Mouse (Mus musculus) lung, embryonic 14.5 days (tissue): ENCODE results near the gene Rdh16f2. TPM values are rescaled to one million over a fixed set of nuclear protein-coding genes. Genes with fewer than 3 reads are reported as not detected.
A peak's percentile ranks its signal among the peaks of the same experiment; 100 is the strongest.

Source experiments
- ATAC-seq: fragments of 200-750 bp; cut with Nextera tagmentation; 2 replicates; pipeline ENCODE4 v1.8.0; 2017; ENCODE audit warnings: mild to moderate bottlenecking, moderate TSS enrichment, moderate library complexity; ENCODE audit not compliant: insufficient read depth
- DNase-seq: peaks from one replicate; pipeline ENCODE4 v3.0.0-alpha.2; 2015
- H3K27ac ChIP-seq: fragments of 300-500 bp; sonication (generic); 2 replicates; pipeline ENCODE4 v1.5.1; 2014; ENCODE audit warnings: low read depth, mild to moderate bottlenecking, moderate library complexity
- H3K27me3 ChIP-seq: fragments of 300-500 bp; sonication (generic); 2 replicates; pipeline ENCODE4 v1.6.1; 2014; ENCODE audit warnings: low read length, control low read depth; ENCODE audit not compliant: insufficient read depth
- H3K36me3 ChIP-seq: fragments of 300-500 bp; sonication (generic); 2 replicates; pipeline ENCODE4 v1.6.1; 2014; ENCODE audit warnings: control low read depth; ENCODE audit not compliant: insufficient read depth
- H3K4me1 ChIP-seq: fragments of 300-500 bp; sonication (generic); 2 replicates; pipeline ENCODE4 v1.6.1; 2014; ENCODE audit warnings: antibody characterized with exemption, control low read depth; ENCODE audit not compliant: insufficient read depth
- H3K4me2 ChIP-seq: fragments of 300-500 bp; sonication (generic); 2 replicates; pipeline ENCODE4 v1.6.1; 2014; ENCODE audit warnings: mild to moderate bottlenecking
- H3K4me3 ChIP-seq: fragments of 300-500 bp; sonication (generic); 2 replicates; pipeline ENCODE4 v1.5.1; 2014; ENCODE audit warnings: low read depth, low read length
- H3K9ac ChIP-seq: fragments of 300-500 bp; sonication (generic); 2 replicates; pipeline ENCODE4 v1.6.1; 2014
- H3K9me3 ChIP-seq: fragments of 300-500 bp; sonication (generic); 2 replicates; pipeline ENCODE4 v1.6.1; 2016; ENCODE audit warnings: low read depth, low read length, control low read depth
- CTCF ChIP-seq: IDR thresholded peaks from 2 replicates; pipeline ENCODE4 v1.5.1; 2016; ENCODE audit warnings: antibody characterized with exemption, low read depth
- WGBS: fragments of 180-500 bp; shearing (Covaris S2); extraction: QIAGEN DNeasy Blood & Tissue Kit; methylation state at CpG from one replicate; pipeline ENCODE4 v1.1.7; 2014; 5-methylcytosine and 5-hydroxymethylcytosine counted together
- polyA plus RNA-seq: library from polyadenylated mRNA; unstranded; fragments of >200 nt; fragmentation: Nextera tagmentation; extraction: Ambion mirVana; gene quantifications from 2 replicates; pipeline ENCODE4 v1.2.1, GENCODE M21; 2014

Rdh16f2 gene
- polyA plus RNA-seq, 1 experiment from 2014 or later, result not detected

DNA sequence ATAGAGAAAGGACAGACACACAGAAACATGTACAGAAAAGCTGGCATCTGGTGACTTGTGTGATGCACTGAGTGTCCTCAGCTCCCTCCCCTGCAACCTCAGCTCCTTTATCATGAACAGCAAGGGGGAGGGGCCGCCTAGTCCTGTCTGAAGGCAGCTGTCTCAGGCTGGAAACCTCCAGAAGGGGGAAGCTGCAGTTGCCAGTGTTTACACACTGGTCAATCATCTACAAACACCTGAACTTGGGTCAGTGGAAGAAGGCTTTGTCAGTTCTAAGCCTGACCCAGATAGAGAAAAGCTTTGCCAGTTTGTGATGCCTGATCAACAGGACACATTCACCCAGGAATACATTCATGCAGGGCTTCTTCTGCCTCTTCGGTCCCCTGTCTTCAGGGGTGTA is 11.4 kb downstream of the Rdh16f2 start:
- no peak overlapping the region for H3K4me3 ChIP-seq
- no peak for TF ChIP-seq CTCF
- H3K4me2 ChIP-seq, result no peak overlapping the region
- no peak overlapping the region for H3K27ac ChIP-seq
- DNase-seq (peak; percentile 21), ATAC-seq (peak; percentile 47; the same call in 1 of the 2 replicates)
- H3K9ac ChIP-seq, result no peak overlapping the region
- 17% methylated on average over 2 of the region's 2 CpGs for WGBS
- no peaks in the 10 kb centered on the region for H3K36me3 ChIP-seq
- peaks cover 3% of the 10 kb centered on the region; the same call in 1 of the 2 replicates for H3K4me1 ChIP-seq
- no peaks in the 10 kb centered on the region for H3K9me3 ChIP-seq
- H3K27me3 ChIP-seq, result no peaks in the 10 kb centered on the region

DNA sequence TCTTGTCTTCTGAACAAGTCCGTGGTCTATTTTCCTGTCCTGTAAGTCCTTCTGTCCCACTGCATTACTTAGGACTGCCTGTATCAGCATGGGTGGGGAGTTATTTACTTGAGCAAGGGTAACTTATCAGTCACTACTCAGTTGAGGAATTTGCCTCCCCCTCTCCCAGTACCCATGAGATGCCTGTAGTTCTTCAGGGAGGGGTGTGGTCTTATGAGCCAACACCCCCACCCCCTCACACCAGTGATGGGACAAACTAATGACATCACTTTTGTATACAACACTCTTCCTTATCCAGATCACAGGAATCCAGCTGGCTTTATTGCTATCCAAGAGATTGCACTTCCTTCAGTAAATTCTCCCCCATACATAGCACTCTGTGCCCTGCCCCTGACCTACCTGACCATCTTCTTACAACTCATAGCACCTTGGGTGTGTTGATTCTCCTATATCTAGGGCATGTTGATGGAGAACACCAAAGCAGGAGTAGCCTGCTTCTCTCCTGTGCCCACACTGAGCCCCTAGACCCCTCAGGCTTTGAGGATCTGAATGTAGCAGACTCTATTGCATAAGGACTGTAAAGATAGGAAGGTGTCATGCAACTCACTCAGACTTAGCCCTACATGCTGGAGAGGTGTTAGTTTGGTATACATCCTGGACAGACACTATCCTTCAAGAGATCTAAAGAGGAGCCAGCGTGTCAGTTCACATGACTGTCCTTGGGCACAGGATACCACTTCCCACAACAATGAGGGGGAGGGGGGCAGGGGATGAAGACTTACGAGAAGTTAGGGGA is 12.2 kb downstream of the Rdh16f2 start:
- ATAC-seq, result peak; percentile 57
- no peak overlapping the region for H3K27ac ChIP-seq

DNA sequence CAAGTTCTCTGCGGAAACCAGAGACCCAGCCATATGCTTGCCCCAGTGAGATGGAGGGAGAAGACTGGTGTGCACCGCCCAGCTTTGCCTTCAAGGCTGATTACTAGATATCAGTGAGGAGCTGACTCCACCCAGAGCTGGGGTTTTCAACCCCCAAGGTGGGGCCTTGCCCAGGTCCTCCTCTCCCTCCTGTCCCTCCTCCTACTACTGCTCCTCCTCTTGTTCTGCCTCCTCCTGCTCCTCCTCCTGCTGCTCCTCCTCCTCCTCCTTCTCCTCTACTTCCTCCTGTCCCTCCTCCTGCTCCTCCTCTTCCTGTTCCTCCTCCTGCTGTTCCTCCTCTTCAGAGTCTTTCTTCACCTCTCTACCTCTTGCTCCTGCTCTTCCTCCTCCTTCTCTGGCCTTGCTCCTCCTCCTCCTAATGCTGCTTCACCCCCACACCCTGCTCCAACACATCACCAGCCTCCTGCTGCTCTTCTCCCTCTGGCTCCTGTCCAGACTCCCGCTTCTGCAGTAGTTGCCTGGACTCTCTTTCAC is 12.9 kb downstream of the Rdh16f2 start:
- Histone ChIP-seq H3K4me3 (no peak overlapping the region), H3K4me1 (peaks cover 3% of the 10 kb centered on the region; the same call in 1 of the 2 replicates), H3K4me2 (no peak overlapping the region), H3K36me3 (no peaks in the 10 kb centered on the region), H3K27ac (no peak overlapping the region), H3K9me3 (no peaks in the 10 kb centered on the region), H3K9ac (no peak overlapping the region), H3K27me3 (no peaks in the 10 kb centered on the region)
- TF ChIP-seq CTCF, result no peak
- ATAC-seq (peak; percentile 66), DNase-seq (peak; percentile 24)
- 76% methylated on average over 3 of the region's 3 CpGs for WGBS

More for the DNA sequence above, 12.2 kb downstream of the Rdh16f2 start:
- H3K4me1 ChIP-seq, result peaks cover 3% of the 10 kb centered on the region; the same call in 1 of the 2 replicates
- TF ChIP-seq CTCF, result no peak
- H3K9ac ChIP-seq, result no peak overlapping the region
- H3K27me3 ChIP-seq, result no peaks in the 10 kb centered on the region
- 39% methylated on average over 3 of the region's 3 CpGs for WGBS
- H3K4me3 ChIP-seq, result no peak overlapping the region
- DNase-seq, result peak; percentile 29
- no peak overlapping the region for H3K4me2 ChIP-seq
- H3K9me3 ChIP-seq, result no peaks in the 10 kb centered on the region
- H3K36me3 ChIP-seq, result no peaks in the 10 kb centered on the region

DNA sequence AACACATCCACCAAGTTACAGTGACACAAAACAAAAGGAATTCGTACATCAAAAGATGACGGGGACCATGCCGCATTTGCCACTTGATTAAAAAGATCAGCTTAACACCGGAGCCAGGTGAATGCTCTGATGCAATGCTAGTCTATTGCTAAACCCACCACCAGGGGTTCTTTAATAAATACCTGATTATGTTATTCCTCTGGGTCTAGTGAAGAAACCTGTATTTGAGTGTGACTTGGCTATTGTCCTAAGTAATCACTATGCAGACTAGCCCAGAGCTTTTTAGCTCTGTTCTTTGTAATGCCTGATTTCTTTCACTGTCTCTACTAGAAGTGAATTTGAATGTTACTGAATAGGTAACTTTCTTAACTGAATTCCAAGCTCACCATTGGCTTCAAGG is 14.8 kb downstream of the Rdh16f2 start:
- TF ChIP-seq CTCF, result no peak
- H3K4me1 ChIP-seq, result peaks cover 3% of the 10 kb centered on the region; the same call in 1 of the 2 replicates
- no peaks in the 10 kb centered on the region for H3K36me3 ChIP-seq
- no peak overlapping the region for H3K4me3 ChIP-seq
- no peak overlapping the region for H3K9ac ChIP-seq
- no peaks in the 10 kb centered on the region for H3K27me3 ChIP-seq
- no peaks in the 10 kb centered on the region for H3K9me3 ChIP-seq
- WGBS, result 86% methylated on average over 4 of the region's 4 CpGs
- DNase-seq (no peak), ATAC-seq (no peak)
- no peak overlapping the region for H3K27ac ChIP-seq
- no peak overlapping the region for H3K4me2 ChIP-seq

DNA sequence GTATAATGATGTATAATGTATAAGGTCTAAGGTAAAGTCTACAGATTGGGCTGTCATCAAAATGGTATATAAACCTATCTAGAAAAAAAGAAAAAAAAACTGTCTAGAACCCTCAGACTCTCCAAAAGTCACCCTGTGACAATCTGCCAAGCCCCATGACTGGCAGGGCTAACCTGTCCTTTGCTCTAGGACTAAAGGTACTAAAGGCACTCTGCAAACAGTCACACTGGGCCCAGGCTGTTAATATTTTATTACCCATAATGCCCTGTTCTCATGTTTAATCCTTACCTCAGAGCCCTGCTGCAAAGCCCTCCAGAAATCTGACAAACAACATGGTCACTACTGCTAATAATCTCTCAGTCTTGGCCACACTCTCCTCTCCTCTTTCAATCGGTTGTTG is 20.3 kb downstream of the Rdh16f2 start:
- no peak overlapping the region for H3K4me2 ChIP-seq
- no peak overlapping the region for H3K4me3 ChIP-seq
- H3K9ac ChIP-seq, result no peak overlapping the region
- 76% methylated on average over 1 of the region's 1 CpGs for WGBS
- TF ChIP-seq CTCF, result no peak
- H3K36me3 ChIP-seq, result no peaks in the 10 kb centered on the region
- no peak overlapping the region for H3K27ac ChIP-seq
- DNase-seq (no peak), ATAC-seq (no peak)
- no peaks in the 10 kb centered on the region for H3K9me3 ChIP-seq
- no peaks in the 10 kb centered on the region for H3K4me1 ChIP-seq
- H3K27me3 ChIP-seq, result no peaks in the 10 kb centered on the region

DNA sequence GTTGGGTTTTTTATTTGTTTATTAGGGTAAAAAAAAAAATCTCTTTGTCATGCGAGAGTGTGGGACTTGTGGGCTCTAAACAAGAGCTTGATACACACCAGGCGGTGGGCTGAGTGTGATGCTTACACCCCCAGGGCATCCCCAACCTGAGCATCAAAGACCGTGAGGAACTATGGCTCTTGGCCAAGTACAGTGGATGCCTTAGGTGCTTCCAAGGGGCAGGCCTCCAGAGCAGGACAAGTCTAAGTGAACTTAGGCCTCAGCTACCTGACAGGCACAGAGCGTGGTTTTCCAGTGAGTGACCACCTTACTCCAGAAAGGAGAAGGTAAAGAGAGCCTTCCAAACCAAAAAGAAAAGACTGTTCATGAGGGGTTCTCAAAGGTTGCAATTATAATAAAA is 20.7 kb downstream of the Rdh16f2 start:
- TF ChIP-seq CTCF, result no peak
- Histone ChIP-seq H3K4me3 (no peak overlapping the region), H3K36me3 (no peaks in the 10 kb centered on the region), H3K9ac (no peak overlapping the region), H3K27me3 (no peaks in the 10 kb centered on the region), H3K4me1 (no peaks in the 10 kb centered on the region), H3K27ac (no peak overlapping the region), H3K4me2 (no peak overlapping the region), H3K9me3 (no peaks in the 10 kb centered on the region)
- no peak for DNase-seq
- 74% methylated on average over 4 of the region's 4 CpGs for WGBS
- ATAC-seq, result no peak

DNA sequence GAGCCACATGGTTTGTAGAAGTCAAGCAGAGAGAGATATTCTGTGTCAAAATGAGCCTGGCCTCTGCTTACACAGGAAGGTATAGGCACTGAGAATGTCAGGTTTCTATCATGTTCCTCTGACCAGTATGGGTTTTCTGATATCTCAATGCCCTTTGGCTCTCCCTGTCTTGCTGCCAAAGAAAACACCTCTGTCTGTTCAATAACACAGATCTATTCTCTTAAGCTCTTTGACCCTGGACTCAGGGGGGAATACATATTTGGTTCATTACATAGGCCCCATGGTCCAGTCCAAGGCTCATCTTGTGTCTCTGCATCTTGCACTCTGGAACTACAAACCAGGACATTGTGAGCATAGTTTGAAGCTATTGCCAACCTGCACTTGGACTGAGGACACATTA is 22.3 kb downstream of the Rdh16f2 start, which contains the start of gene Rdh7:
TSS of gene Rdh7 (minus strand) at position 213 of the 400 bp plus-strand sequence.
- DNase-seq, result no peak
- Histone ChIP-seq H3K4me3 (no peak within 1 kb of the TSS), H3K36me3 (no peaks in the 10 kb centered on the region), H3K9ac (no peak within 1 kb of the TSS), H3K27me3 (no peaks in the 10 kb centered on the region), H3K9me3 (no peaks in the 10 kb centered on the region), H3K4me2 (no peak within 1 kb of the TSS), H3K4me1 (no peaks in the 10 kb centered on the region), H3K27ac (no peak within 1 kb of the TSS)
- ATAC-seq, result no peak
- no peak for TF ChIP-seq CTCF
